Mouse (Mus musculus): ENCODE results near the gene Ppp5c.

DNA sequence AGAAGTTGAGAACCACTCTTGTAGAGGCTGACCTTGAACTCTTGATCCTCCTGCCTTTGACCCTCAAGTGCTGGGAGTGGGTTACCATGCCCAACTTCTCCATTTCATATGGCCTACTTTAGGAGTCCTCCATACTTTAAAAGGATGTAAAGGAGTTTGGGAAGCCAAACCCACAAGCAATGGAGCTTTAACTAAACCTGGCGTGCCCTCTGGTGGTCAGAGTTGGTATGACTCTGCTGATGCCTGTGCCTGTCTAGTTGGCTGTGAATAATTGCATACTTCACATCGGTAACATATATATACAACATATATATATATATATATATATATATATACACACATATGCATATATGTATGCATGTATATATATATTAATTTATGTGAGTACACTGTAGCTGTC is 38.7 kb upstream of the Ppp5c start:
- TF ChIP-seq CTCF (IDR thresholded peaks at IDR 0.05; ENCODE audit: insufficient read depth, low read length) (peak; percentile 94), POLR2A (IDR thresholded peaks at IDR 0.05; ENCODE audit: borderline replicate concordance, extremely low read depth, low read depth, low read length) (no peak)

Data from lung, adult 2 months (tissue).